Mouse (Mus musculus): ENCODE measurements around the gene Slc25a34.

DNA sequence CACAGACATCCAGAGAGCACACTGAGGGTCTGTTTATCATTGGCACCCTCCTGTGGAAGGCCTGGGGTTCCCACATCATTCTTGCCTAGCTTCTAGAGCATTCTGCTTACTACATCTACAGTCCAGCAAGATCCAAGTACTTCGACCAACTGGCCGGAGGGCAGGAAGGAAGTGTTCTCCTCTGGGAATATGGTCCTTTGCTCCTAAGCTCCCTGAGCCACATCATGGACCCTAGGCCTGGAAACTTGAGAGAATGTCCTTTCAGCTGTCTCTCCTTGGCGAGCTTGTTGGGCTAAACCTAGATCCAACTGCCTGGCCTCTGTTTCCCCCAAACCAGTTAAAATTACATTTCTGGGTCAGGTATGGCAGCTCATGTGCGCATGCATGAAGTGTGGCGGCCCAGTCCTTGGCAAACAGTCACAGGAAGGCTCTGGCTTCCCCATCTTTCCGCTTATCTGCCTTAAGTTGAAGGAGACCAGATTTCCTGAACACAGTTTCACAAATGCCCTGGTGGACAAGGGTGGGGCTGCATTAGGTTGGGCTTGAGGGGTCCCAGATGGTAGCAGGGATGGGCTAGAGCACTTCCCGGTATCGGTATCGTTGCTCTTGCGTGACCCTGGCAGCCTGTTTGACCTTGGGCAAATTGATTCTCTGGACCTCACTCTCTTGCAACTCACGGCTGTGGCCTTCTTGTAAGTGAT, 20.9 kb downstream of the Slc25a34 start:
- no peak for TF ChIP-seq CTCF (IDR thresholded peaks at IDR 0.05; ENCODE audit: borderline replicate concordance, control insufficient read depth, extremely low read depth, insufficient read depth, low read length, poor library complexity)
- TF ChIP-seq POLR2A (IDR thresholded peaks at IDR 0.05; ENCODE audit: control insufficient read depth, extremely low read depth, insufficient read depth, low read length, poor library complexity) = no peak
